In genomic region chr12:76587357-76587756, GRCm38 (mm10) we compare ENCODE assay signal across 15 mouse cellular contexts. TPM values are rescaled to one million over a fixed set of nuclear protein-coding genes. Genes with fewer than 3 reads are reported as not detected.
DNase-seq lines count a peak whose midpoint lies in the region; TF ChIP-seq lines count a peak whose summit lies in the region.
"Had no signal": no experiment of that assay in that cellular context is flagged by ENCODE, and none has a peak within 500 bp of the region (broad histone marks: within the 10 kb centered on the region; RNA-seq: fewer than 3 reads in every experiment).

No protein-coding gene starts in this region.

- DNase-seq in heart, adult 11 months, result peak; percentile 91
- DNase-seq in heart, adult 2 months, result no peak
- DNase-seq: adrenal gland, adult 2 months; adrenal gland, adult 8-10 months; adrenal gland, postnatal 10 days; adrenal gland, postnatal 14 days; adrenal gland, postnatal 25 days; adrenal gland, postnatal 36 days; B cell, adult 2 months; cerebellum, adult 11 months; cerebellum, adult 11-12 months; cerebellum, adult 18-20 months; cerebellum, adult 2 months had no signal

- no peak overlapping the region for H3K27ac ChIP-seq in heart, adult 2 months

- no peak for TF ChIP-seq EP300 in heart, adult 2 months (IDR thresholded peaks at IDR 0.05; ENCODE audit: insufficient read depth, low read depth, low read length)

- no peak for TF ChIP-seq POLR2A in heart, adult 2 months (IDR thresholded peaks at IDR 0.05; ENCODE audit: insufficient read depth, low read depth, low read length)

- no peak overlapping the region for H3K4me3 ChIP-seq in heart, adult 2 months

- no peaks in the 10 kb centered on the region for H3K79me2 ChIP-seq in heart, adult 2 months (replicated peaks; ENCODE audit: control insufficient read depth, insufficient read depth, low read length)

- peaks cover 16% of the 10 kb centered on the region for H3K4me1 ChIP-seq in heart, adult 2 months (ENCODE audit: control insufficient read depth, insufficient read depth, low read length)

- intact Hi-C loops in heart, adult 2 months (cut with DNase I), result no loop called here

- 89% methylated on average over 11 of the region's 11 CpGs for WGBS in heart, adult 2 months

- no peaks in the 10 kb centered on the region for H3K27me3 ChIP-seq in heart, adult 2 months (ENCODE audit: control insufficient read depth, insufficient read depth, low read length)
- H3K27me3 ChIP-seq: Patski had no signal

- no peaks in the 10 kb centered on the region for H3K36me3 ChIP-seq in heart, adult 2 months (ENCODE audit: control insufficient read depth, insufficient read depth, low read length)
- H3K36me3 ChIP-seq: G1E had no signal

- H3K9ac ChIP-seq in heart, adult 2 months (ENCODE audit: low read depth, low read length), result no peak overlapping the region

- no peak for TF ChIP-seq CTCF in heart, adult 2 months (IDR thresholded peaks at IDR 0.05)

RNA-seq across cellular contexts. Expression of gene Plekhg3, which starts 56.7 kb away (rescaled TPM):
- total RNA-seq in heart, adult 2 months (2021), result 10 to 100 TPM; 11.6 to 13.6 TPM
- 12.9 and 16.8 TPM in 2 replicates for polyA plus RNA-seq in heart, adult 2 months (2012; rRNA removed)
